Mouse (Mus musculus) E14TG2a.4 (cell line): ENCODE data around the gene Ifit2.

Source experiments
- H3K27me3 ChIP-seq: 2 replicates; pipeline ENCODE4 v1.6.1; 2014; ENCODE audit warnings: low read length, control low read depth; ENCODE audit not compliant: insufficient read depth
- H3K36me3 ChIP-seq: 2 replicates; pipeline ENCODE4 v1.6.1; 2014; ENCODE audit warnings: low read length, control low read depth; ENCODE audit not compliant: insufficient read depth
- H3K4me1 ChIP-seq: replicated peaks from 2 replicates; pipeline ENCODE4 v1.6.1; 2014; ENCODE audit warnings: low read depth, low read length, control low read depth
- H3K4me3 ChIP-seq: replicated peaks from 2 replicates; pipeline ENCODE4 v1.5.1; 2014; ENCODE audit warnings: mild to moderate bottlenecking, low read length
- H3K9me3 ChIP-seq: 2 replicates; pipeline ENCODE4 v1.6.1; 2014; ENCODE audit warnings: low read length, control low read depth
- CTCF ChIP-seq: conservative IDR thresholded peaks from 2 replicates; pipeline ENCODE4 v1.5.1; 2014; ENCODE audit warnings: low read length
- NANOG ChIP-seq: IDR thresholded peaks from 2 replicates; pipeline ENCODE4 v1.6.1; 2014; ENCODE audit warnings: borderline replicate concordance, low read length, mixed read lengths
- POU5F1 ChIP-seq: IDR thresholded peaks from 2 replicates; pipeline ENCODE4 v1.6.1; 2014; ENCODE audit warnings: low read length, borderline replicate concordance

Gene Ifit2

GRCm38 (mm10) chr19:34550534-34551223 is at the start of gene Ifit2:
Gene Ifit2 (plus strand): TSS chr19:34550694.
- H3K36me3 ChIP-seq = no peaks in the 10 kb centered on the region
- peaks cover 7% of the 10 kb centered on the region for H3K4me1 ChIP-seq
- TF ChIP-seq NANOG = no peak
- peak; percentile 64 for TF ChIP-seq CTCF
- H3K9me3 ChIP-seq = peaks cover 2% of the 10 kb centered on the region; the same call in 1 of the 2 replicates
- H3K4me3 ChIP-seq = peak within 1 kb of the TSS; percentile 76
- H3K27me3 ChIP-seq = 0 out of 2 replicates have a peak, but pooled peaks cover 2% of the 10 kb centered on the region

- no peaks in the 10 kb centered on the region for H3K27me3 ChIP-seq
- H3K36me3 ChIP-seq = no peaks in the 10 kb centered on the region
- no peaks in the 10 kb centered on the region for H3K9me3 ChIP-seq
- no peak overlapping the region for H3K4me3 ChIP-seq
- TF ChIP-seq CTCF (peak; percentile 76), POU5F1 (no peak)
- H3K4me1 ChIP-seq = peaks cover 4% of the 10 kb centered on the region; the same call in 1 of the 2 replicates
These were observed 49.7 kb upstream of the Ifit2 start for GRCm38 (mm10) chr19:34500763-34501162.

DNA sequence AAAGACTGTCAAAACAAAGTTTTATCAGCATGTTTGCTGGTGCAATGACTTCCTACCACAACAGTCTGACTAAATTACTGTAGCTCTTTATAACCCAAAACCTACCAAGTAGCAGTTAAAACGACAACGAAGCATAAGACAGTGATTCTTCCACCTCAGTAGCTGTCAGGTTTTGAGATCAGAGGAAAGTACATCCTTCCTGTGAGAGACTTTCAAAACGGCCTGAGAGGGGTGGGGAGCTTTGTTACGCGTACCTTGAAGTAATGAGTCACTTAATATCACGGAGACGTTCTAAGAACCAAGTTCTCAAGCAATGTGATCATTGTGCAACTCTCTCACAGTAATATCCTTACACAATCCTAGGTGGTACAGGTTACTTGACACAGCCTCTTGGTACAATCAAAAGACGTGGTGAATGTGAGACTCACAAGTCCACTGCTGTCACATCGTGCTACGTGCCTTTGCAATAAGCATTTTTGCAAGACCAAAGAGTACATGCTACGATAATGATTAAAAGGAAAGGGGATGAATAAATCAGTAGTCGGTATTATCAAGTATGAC is 45.3 kb upstream of the Ifit2 start:
- Histone ChIP-seq H3K36me3 (no peaks in the 10 kb centered on the region), H3K4me1 (no peaks in the 10 kb centered on the region), H3K27me3 (no peaks in the 10 kb centered on the region), H3K9me3 (no peaks in the 10 kb centered on the region), H3K4me3 (no peak overlapping the region)
- TF ChIP-seq POU5F1 = no peak
- no peak for TF ChIP-seq CTCF
- no peak for TF ChIP-seq NANOG

DNA sequence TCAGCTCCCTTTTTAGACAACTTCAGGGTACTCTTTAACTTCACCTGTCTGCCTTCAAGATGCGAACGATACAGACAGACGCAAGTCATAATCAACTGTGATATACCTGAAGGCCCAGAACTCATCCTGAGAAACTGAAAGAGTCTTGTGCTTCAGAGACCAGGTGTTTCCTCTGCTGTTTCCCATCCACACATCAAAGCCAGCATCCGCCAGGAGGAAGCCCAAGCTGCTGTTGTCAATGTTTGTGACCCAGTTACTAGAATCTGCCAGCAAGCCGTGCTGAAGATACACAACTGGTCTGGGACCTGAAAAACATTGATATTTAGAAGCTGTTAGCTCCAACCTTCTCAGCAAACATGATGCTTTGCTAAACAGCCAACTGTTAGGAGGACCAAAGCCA is 39.8 kb upstream of the Ifit2 start:
- H3K9me3 ChIP-seq = no peaks in the 10 kb centered on the region
- no peaks in the 10 kb centered on the region for H3K27me3 ChIP-seq
- H3K36me3 ChIP-seq = no peaks in the 10 kb centered on the region
- H3K4me3 ChIP-seq = no peak overlapping the region
- no peaks in the 10 kb centered on the region; the same call in 1 of the 2 replicates for H3K4me1 ChIP-seq
- TF ChIP-seq POU5F1 (no peak), NANOG (no peak), CTCF (no peak)

- Histone ChIP-seq H3K36me3 (no peaks in the 10 kb centered on the region), H3K4me3 (no peak overlapping the region), H3K4me1 (no peaks in the 10 kb centered on the region; the same call in 1 of the 2 replicates), H3K27me3 (no peaks in the 10 kb centered on the region), H3K9me3 (no peaks in the 10 kb centered on the region)
- TF ChIP-seq CTCF = no peak
These were observed 39.0 kb upstream of the Ifit2 start for GRCm38 (mm10) chr19:34511528-34511927.

GRCm38 (mm10) chr19:34515681-34516080 is 34.8 kb upstream of the Ifit2 start:
- H3K27me3 ChIP-seq = no peaks in the 10 kb centered on the region
- no peak for TF ChIP-seq NANOG
- no peak for TF ChIP-seq POU5F1
- no peak overlapping the region for H3K4me3 ChIP-seq
- no peaks in the 10 kb centered on the region for H3K9me3 ChIP-seq
- H3K36me3 ChIP-seq = no peaks in the 10 kb centered on the region
- H3K4me1 ChIP-seq = no peaks in the 10 kb centered on the region; the same call in 1 of the 2 replicates

DNA sequence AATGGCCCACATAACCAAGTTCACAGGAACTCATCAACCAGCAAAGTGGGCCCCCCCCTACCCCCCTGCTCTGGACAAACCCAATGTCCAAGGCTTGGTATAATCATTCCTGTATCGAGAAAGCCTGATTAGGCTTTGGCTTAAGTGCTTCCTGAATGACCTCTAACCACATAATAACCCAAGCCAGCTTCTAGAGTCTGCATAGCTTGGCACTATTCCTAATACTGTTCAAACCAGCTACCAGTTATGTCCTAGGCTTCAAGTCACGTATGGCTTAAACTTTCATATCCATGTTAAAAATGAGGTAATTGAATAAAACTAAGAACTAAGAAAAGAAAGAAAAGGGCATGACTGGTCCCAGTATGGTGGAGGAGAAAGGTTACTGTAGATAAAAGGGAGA is 34.1 kb upstream of the Ifit2 start:
- Histone ChIP-seq H3K27me3 (no peaks in the 10 kb centered on the region), H3K36me3 (no peaks in the 10 kb centered on the region), H3K9me3 (no peaks in the 10 kb centered on the region), H3K4me1 (peaks cover 2% of the 10 kb centered on the region; the same call in 1 of the 2 replicates), H3K4me3 (no peak overlapping the region)
- TF ChIP-seq CTCF (no peak), POU5F1 (no peak), NANOG (no peak)

DNA sequence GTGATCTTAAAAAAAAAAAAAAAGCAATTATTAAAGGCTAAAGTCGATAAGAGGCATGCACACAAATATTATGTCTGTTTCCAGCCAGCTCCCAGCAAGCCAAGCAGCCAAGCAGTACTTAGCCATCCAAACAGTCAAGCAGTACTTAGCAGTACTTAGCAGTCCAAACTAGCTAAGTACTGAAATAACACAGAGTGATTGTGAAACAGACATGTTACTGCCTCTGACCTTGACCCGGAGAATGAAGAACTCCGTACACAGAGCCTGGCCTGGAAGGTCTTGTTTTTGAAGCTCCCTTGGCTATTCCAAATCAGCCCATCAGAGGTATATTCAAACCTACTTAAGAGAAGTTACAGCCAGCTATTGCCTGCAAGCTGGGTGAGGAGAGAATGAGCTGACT is 33.3 kb upstream of the Ifit2 start:
- H3K27me3 ChIP-seq = no peaks in the 10 kb centered on the region
- H3K9me3 ChIP-seq = no peaks in the 10 kb centered on the region
- H3K4me3 ChIP-seq = no peak overlapping the region
- peaks cover 10% of the 10 kb centered on the region for H3K4me1 ChIP-seq
- TF ChIP-seq POU5F1 (no peak), CTCF (no peak), NANOG (no peak)
- no peaks in the 10 kb centered on the region for H3K36me3 ChIP-seq

- Histone ChIP-seq H3K4me1 (peaks cover 10% of the 10 kb centered on the region), H3K9me3 (no peaks in the 10 kb centered on the region), H3K4me3 (no peak overlapping the region), H3K27me3 (no peaks in the 10 kb centered on the region), H3K36me3 (no peaks in the 10 kb centered on the region)
- TF ChIP-seq CTCF = no peak
- no peak for TF ChIP-seq NANOG
- TF ChIP-seq POU5F1 = no peak
These were observed 32.5 kb upstream of the Ifit2 start for GRCm38 (mm10) chr19:34517812-34518594.
